Mouse (Mus musculus): ENCODE results near the gene Macrod2. TPM values are rescaled to one million over a fixed set of nuclear protein-coding genes. Genes with fewer than 3 reads are reported as not detected.
A peak's percentile ranks its signal among the peaks of the same experiment; 100 is the strongest.

Gene Macrod2
- total and polyA plus RNA-seq, 2 experiments from 2014 or later = 49.7 to 80.7 TPM

DNA sequence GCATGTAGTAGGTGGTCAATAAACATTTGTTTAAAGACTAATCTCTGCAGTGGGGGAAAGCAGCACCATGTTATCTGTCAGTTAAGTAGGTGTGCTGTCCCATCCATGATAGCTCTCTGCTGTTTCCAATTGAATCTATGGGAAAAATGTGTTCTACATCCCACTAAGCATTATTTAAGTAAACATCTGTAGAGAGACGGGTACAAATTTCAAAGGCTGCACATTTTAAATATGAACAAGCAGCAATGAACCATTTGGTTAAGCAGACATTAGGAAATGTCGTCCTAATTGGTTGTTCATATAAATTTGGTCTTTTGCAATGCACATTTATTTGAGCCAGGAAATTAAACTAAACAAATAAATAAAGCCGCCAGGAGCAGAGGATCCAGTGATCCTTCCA, 1277.7 kb downstream of the Macrod2 start:
- no peak for ATAC-seq
- no peak for TF ChIP-seq CTCF (IDR thresholded peaks at IDR 0.05; ENCODE audit: low read depth)
- no peak overlapping the region for H3K4me2 ChIP-seq (ENCODE audit: low read depth)
- no peaks in the 10 kb centered on the region for H3K4me1 ChIP-seq (ENCODE audit: insufficient read depth)
- H3K36me3 ChIP-seq (ENCODE audit: insufficient read depth) = no peaks in the 10 kb centered on the region
- H3K9me3 ChIP-seq (ENCODE audit: low read length) = no peaks in the 10 kb centered on the region
- H3K9ac ChIP-seq = no peak overlapping the region
- H3K4me3 ChIP-seq (ENCODE audit: low read depth, low read length) = no peak overlapping the region
- no peaks in the 10 kb centered on the region for H3K27me3 ChIP-seq (ENCODE audit: insufficient read depth, low read length)
- 77% methylated on average over 3 of the region's 3 CpGs for WGBS
- H3K27ac ChIP-seq (ENCODE audit: low read depth, low read length) = no peak overlapping the region
- DNase-seq = no peak

DNA sequence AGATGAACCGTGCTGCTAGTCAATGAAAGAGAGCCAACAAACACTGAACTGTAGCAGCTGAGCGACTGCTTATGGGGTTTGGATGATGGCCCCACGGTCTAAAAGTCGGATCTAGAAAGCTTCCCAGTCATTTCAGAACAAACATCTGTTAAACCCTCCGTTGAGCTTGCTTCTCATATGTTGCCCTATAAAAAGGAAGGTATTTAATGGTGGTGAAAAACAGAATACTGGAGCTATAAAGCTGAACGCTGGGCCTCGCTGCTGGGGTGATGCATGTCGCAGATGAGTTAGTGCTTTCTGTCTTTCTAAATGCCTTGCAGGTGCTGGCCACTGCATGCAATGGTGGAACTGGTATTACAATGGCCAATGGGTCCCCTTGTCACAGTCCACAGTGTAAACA, 1278.3 kb downstream of the Macrod2 start:
- Histone ChIP-seq H3K27ac (ENCODE audit: low read depth, low read length) (no peak overlapping the region), H3K4me2 (ENCODE audit: low read depth) (no peak overlapping the region), H3K36me3 (ENCODE audit: insufficient read depth) (no peaks in the 10 kb centered on the region), H3K27me3 (ENCODE audit: insufficient read depth, low read length) (no peaks in the 10 kb centered on the region), H3K4me1 (ENCODE audit: insufficient read depth) (no peaks in the 10 kb centered on the region), H3K9me3 (ENCODE audit: low read length) (no peaks in the 10 kb centered on the region), H3K4me3 (ENCODE audit: low read depth, low read length) (no peak overlapping the region), H3K9ac (no peak overlapping the region)
- DNase-seq (no peak), ATAC-seq (no peak)
- no peak for TF ChIP-seq CTCF (IDR thresholded peaks at IDR 0.05; ENCODE audit: low read depth)
- WGBS = 84% methylated on average over 8 of the region's 8 CpGs

DNA sequence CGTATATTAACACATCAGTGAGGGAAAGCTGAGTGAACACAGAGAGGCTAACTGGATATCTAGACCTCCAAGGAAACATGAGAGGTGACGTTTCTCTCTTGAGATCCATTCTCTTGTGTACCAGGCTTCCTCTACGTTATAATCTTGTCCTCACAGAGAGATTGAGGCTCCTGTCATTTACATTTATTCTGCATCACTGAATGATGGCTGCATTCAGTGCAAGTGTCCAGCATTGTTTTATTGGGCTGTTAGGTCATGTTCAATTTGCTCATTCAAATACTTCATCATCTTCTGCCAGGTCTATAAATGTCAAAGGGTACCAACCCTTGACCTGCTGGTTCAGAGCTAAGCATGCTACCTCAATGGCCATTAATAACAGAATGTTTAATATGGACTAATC, 1302.4 kb downstream of the Macrod2 start:
- H3K27me3 ChIP-seq (ENCODE audit: insufficient read depth, low read length) = no peaks in the 10 kb centered on the region
- DNase-seq (no peak), ATAC-seq (no peak)
- H3K4me1 ChIP-seq (ENCODE audit: insufficient read depth) = no peaks in the 10 kb centered on the region
- H3K36me3 ChIP-seq (ENCODE audit: insufficient read depth) = no peaks in the 10 kb centered on the region
- H3K9ac ChIP-seq = no peak overlapping the region
- TF ChIP-seq CTCF (IDR thresholded peaks at IDR 0.05; ENCODE audit: low read depth) = no peak
- no peaks in the 10 kb centered on the region for H3K9me3 ChIP-seq (ENCODE audit: low read length)
- 81% methylated on average over 3 of the region's 3 CpGs for WGBS
- no peak overlapping the region for H3K4me2 ChIP-seq (ENCODE audit: low read depth)
- no peak overlapping the region for H3K27ac ChIP-seq (ENCODE audit: low read depth, low read length)
- H3K4me3 ChIP-seq (ENCODE audit: low read depth, low read length) = no peak overlapping the region

DNA sequence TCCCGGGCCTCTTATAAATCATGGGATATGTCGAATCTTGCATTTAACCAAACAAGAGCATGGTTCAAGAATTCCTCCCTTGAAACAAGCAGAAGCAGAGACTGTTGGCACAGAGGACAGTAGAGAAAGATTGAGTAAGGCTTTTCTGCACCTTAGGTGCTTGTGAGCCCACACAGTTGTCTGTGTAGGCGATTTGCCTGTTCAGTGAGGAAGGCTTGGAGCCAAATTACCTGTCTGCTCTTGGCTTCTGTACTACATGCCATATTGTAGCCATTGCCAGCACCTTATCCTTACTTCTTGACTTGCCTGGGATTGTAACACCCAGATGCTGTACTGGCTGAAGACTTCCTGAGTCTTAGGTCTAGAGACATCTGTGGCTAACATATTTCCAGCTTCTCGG, 1303.2 kb downstream of the Macrod2 start:
- no peak for TF ChIP-seq CTCF (IDR thresholded peaks at IDR 0.05; ENCODE audit: low read depth)
- no peaks in the 10 kb centered on the region for H3K4me1 ChIP-seq (ENCODE audit: insufficient read depth)
- H3K9me3 ChIP-seq (ENCODE audit: low read length) = no peaks in the 10 kb centered on the region
- WGBS = 78% methylated on average over 4 of the region's 4 CpGs
- no peak for DNase-seq
- no peak overlapping the region for H3K4me2 ChIP-seq (ENCODE audit: low read depth)
- ATAC-seq = no peak
- H3K27ac ChIP-seq (ENCODE audit: low read depth, low read length) = no peak overlapping the region
- no peaks in the 10 kb centered on the region for H3K36me3 ChIP-seq (ENCODE audit: insufficient read depth)
- H3K4me3 ChIP-seq (ENCODE audit: low read depth, low read length) = no peak overlapping the region
- H3K9ac ChIP-seq = no peak overlapping the region
- H3K27me3 ChIP-seq (ENCODE audit: insufficient read depth, low read length) = no peaks in the 10 kb centered on the region

DNA sequence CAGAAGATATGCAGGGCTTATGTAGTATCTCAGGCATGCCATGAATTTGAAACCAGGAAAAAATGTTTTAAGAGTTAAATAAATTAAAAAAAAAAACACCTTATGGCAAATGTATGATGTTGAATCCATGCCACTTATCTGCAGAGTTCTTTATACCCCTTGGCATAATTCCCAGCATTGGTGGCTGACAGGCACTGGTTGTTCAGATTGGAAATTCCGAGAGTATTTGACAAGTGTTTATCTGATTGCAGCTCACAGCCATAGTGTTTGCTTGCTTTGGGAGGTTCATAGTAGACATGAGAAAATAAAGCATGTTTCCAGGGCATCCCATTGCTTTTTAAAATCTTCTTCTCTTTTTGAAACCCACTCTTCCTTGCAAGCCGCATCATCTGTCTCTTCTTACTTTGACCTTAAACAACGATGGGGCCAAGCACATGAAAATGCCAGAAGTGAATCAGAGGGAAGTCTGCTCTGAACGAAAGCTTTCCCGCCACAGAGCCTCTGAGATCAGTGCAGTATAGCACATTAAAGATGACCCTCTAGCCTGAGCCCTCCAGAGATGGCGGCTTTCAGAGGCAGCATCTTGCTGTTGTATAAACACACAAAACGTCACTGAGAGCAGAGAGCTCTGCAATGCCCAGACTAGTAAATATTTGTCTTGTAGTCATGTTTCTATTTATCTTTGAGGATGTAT, 1305.8 kb downstream of the Macrod2 start:
- Histone ChIP-seq H3K27ac (ENCODE audit: low read depth, low read length) (no peak overlapping the region), H3K4me2 (ENCODE audit: low read depth) (no peak overlapping the region), H3K36me3 (ENCODE audit: insufficient read depth) (no peaks in the 10 kb centered on the region), H3K4me3 (ENCODE audit: low read depth, low read length) (no peak overlapping the region), H3K9me3 (ENCODE audit: low read length) (no peaks in the 10 kb centered on the region), H3K27me3 (ENCODE audit: insufficient read depth, low read length) (no peaks in the 10 kb centered on the region), H3K4me1 (ENCODE audit: insufficient read depth) (no peaks in the 10 kb centered on the region), H3K9ac (no peak overlapping the region)
- ATAC-seq = peak; percentile 40; the same call in 1 of the 2 replicates
- TF ChIP-seq CTCF (IDR thresholded peaks at IDR 0.05; ENCODE audit: low read depth) = no peak
- WGBS = 45% methylated on average over 7 of the region's 7 CpGs
- peak; percentile 70 for DNase-seq

DNA sequence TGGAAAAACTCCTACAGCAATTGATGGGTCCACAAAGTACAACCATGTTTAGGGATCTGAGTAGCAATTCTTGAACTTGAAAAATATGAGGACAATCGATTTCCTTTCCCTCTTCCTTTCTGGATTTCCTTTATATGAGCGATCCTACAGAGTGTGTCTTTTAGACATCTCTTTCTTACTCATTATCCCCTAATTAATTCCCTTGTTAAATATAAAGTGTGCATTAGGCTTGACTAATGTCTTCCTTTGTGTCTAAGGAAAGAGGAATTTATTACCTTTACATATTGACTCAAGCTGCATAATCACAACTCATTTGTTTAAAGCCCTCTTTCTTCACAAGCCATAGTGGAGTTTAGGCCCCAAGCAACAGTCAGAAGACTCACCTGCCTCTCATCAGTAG, 1316.7 kb downstream of the Macrod2 start:
- 21% methylated on average over 2 of the region's 2 CpGs for WGBS
- Histone ChIP-seq H3K9me3 (ENCODE audit: low read length) (no peaks in the 10 kb centered on the region), H3K9ac (no peak overlapping the region), H3K4me1 (ENCODE audit: insufficient read depth) (no peaks in the 10 kb centered on the region), H3K27ac (ENCODE audit: low read depth, low read length) (peak overlapping the region; percentile 10; the same call in 1 of the 2 replicates), H3K27me3 (ENCODE audit: insufficient read depth, low read length) (no peaks in the 10 kb centered on the region), H3K4me3 (ENCODE audit: low read depth, low read length) (no peak overlapping the region), H3K36me3 (ENCODE audit: insufficient read depth) (no peaks in the 10 kb centered on the region), H3K4me2 (ENCODE audit: low read depth) (no peak overlapping the region)
- DNase-seq (no peak), ATAC-seq (peak; percentile 23; the same call in 1 of the 2 replicates)
- no peak for TF ChIP-seq CTCF (IDR thresholded peaks at IDR 0.05; ENCODE audit: low read depth)

DNA sequence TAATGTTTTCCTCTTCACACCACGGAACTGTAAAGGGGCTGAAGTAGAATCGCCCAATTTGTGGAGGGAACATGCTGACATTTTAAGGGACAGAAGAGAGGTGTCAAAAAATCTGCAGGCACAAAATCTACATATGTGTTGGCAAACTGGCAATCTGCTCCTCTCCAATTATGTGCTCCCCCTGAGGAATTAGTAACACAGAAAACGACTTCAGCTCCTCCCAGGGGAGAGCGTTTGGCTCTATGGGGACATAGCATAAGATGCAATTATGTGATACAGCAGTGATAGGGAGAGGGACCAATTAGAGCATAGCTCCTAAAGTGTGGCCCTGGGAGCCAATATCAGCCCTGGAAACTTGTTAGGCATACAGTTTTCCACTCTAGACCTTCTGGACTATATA, 1317.2 kb downstream of the Macrod2 start:
- WGBS = 44% methylated on average over 4 of the region's 4 CpGs
- H3K4me3 ChIP-seq (ENCODE audit: low read depth, low read length) = no peak overlapping the region

More for the DNA sequence above, 1317.2 kb downstream of the Macrod2 start:
- Histone ChIP-seq H3K27me3 (ENCODE audit: insufficient read depth, low read length) (no peaks in the 10 kb centered on the region), H3K4me2 (ENCODE audit: low read depth) (no peak overlapping the region), H3K9ac (no peak overlapping the region), H3K36me3 (ENCODE audit: insufficient read depth) (no peaks in the 10 kb centered on the region), H3K27ac (ENCODE audit: low read depth, low read length) (peak overlapping the region; percentile 10; the same call in 1 of the 2 replicates), H3K4me1 (ENCODE audit: insufficient read depth) (no peaks in the 10 kb centered on the region), H3K9me3 (ENCODE audit: low read length) (no peaks in the 10 kb centered on the region)
- TF ChIP-seq CTCF (IDR thresholded peaks at IDR 0.05; ENCODE audit: low read depth) = no peak
- DNase-seq = peak; percentile 47
- ATAC-seq = peak; percentile 55

Measured in forebrain, postnatal 0 days (tissue).